Mouse (Mus musculus): ENCODE data around the gene Slc30a3. TPM values are rescaled to one million over a fixed set of nuclear protein-coding genes. Genes with fewer than 3 reads are reported as not detected.
"Not testable (repeated sequence)": the region's sequence is repeated elsewhere in the genome, so short reads cannot be mapped to it uniquely, and the experiment has no call there.

The Slc30a3 gene
- total RNA-seq, 2 experiments from 2014 or later, result not detected

GRCm38 (mm10) chr5:31093151-31094041 is 14.6 kb downstream of the Slc30a3 start:
- DNase-seq, result peak; percentile 59 to 70

GRCm38 (mm10) chr5:31092231-31092975 is 15.6 kb downstream of the Slc30a3 start:
- DNase-seq, result no peak

- DNase-seq, result no peak
These were observed 20.9 kb downstream of the Slc30a3 start for GRCm38 (mm10) chr5:31087131-31087530.

- no peak for DNase-seq
These were observed 21.4 kb downstream of the Slc30a3 start for GRCm38 (mm10) chr5:31086606-31087005.

- no peak for DNase-seq
These were observed 24.1 kb downstream of the Slc30a3 start for GRCm38 (mm10) chr5:31083949-31084348.

- DNase-seq, result peak in 1 of 2 experiments; percentile 32
These were observed 25.0 kb downstream of the Slc30a3 start for GRCm38 (mm10) chr5:31082935-31083625.

GRCm38 (mm10) chr5:31082355-31082754 is 25.7 kb downstream of the Slc30a3 start:
- DNase-seq, result peak; percentile 67 to 80

GRCm38 (mm10) chr5:31081386-31081785 is 26.7 kb downstream of the Slc30a3 start:
- DNase-seq, result peak; percentile 53 to 65

GRCm38 (mm10) chr5:31080795-31081164 is 27.3 kb downstream of the Slc30a3 start:
- DNase-seq, result no peak

- DNase-seq, result no peak
These were observed 27.8 kb downstream of the Slc30a3 start for GRCm38 (mm10) chr5:31080059-31080794.

GRCm38 (mm10) chr5:31076346-31076745 is 31.7 kb downstream of the Slc30a3 start:
- DNase-seq, result peak; percentile 67 to 76

- peak in 1 of 2 experiments; percentile 31 for DNase-seq
These were observed 34.9 kb downstream of the Slc30a3 start for GRCm38 (mm10) chr5:31073176-31073575.

GRCm38 (mm10) chr5:31071821-31072220 is 36.2 kb downstream of the Slc30a3 start:
- no peak for DNase-seq

GRCm38 (mm10) chr5:31071059-31071458 is 37.0 kb downstream of the Slc30a3 start:
- DNase-seq, result no peak

GRCm38 (mm10) chr5:31069810-31070209 is 38.2 kb downstream of the Slc30a3 start:
- DNase-seq, result no peak

- DNase-seq, result no peak
These were observed 52.6 kb downstream of the Slc30a3 start for GRCm38 (mm10) chr5:31055216-31056140.

GRCm38 (mm10) chr5:31054261-31055215 is 53.5 kb downstream of the Slc30a3 start, which contains the start of gene Cad:
Gene Cad (plus strand): TSS chr5:31054780.
- peak; percentile 98 to 99 for DNase-seq

GRCm38 (mm10) chr5:31053728-31054127 is 54.3 kb downstream of the Slc30a3 start:
- not testable (repeated sequence) for DNase-seq

GRCm38 (mm10) chr5:31050427-31050826 is 57.6 kb downstream of the Slc30a3 start:
- DNase-seq, result no peak

Measured in adrenal gland, postnatal 36 days (tissue).